Mouse (Mus musculus): Measurements from ENCODE around the gene Lpcat1.
A peak's percentile ranks its signal among the peaks of the same experiment; 100 is the strongest.

The Lpcat1 gene

DNA sequence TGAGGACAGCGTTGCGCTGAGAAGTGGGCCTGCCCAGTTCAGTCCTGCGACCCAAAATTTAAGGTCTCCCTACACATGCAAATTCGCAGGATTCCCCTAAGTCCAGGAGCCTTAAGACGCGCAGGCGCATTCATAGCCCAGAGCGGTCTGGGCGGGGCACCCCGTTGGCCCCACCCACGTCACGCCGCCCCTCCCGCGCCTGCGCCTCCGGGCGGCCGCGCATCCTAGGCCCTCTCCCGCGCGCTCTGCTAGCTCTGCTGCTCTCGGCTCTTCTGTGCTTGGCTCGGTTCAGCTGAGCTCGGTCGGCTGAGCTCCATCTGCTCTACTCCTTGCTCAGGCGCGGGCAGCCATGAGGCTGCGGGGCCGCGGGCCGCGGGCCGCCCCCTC is at the start of gene Lpcat1:
Lpcat1 (plus strand) TSS at position 164 of the 387 bp plus-strand sequence.
- DNase-seq (ENCODE audit: low spot score) = peak; percentile 88

DNA sequence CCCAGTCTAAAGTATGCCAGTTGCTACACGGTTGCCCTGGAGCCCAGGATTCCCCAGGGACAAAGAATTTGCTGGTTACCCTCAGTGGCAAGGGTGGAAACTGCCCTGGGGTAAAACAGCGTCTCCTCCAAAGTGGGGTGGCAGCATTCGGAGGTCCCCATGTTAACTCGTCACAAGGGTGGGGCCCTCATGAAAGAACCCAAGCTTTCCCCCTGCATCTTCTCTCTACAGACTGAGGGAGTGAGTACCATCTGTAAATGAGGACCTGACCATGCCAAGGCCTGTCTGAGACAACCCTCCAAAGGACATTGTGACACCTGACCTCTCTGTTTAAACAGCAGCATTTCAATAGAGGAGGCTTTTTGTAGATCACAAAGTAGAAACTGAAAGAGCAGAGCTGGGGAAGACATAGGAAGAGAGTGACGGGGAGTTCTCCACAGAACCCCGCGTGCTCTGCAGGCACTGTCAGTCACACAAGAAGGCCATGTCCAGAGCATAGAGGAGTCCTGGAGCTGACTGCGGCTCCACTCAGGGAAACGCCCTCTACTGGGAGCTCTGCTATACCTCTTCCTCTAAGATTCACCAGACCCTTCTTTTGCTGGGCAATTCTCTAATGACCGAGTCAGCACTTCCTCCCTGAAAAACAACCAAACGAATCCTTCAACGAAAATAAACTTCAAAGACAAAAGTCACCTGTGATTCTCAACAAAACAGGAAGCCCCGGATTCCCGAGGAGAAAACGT is 49.3 kb upstream of the Lpcat1 start:
- peak; percentile 15 for DNase-seq (ENCODE audit: low spot score)

DNA sequence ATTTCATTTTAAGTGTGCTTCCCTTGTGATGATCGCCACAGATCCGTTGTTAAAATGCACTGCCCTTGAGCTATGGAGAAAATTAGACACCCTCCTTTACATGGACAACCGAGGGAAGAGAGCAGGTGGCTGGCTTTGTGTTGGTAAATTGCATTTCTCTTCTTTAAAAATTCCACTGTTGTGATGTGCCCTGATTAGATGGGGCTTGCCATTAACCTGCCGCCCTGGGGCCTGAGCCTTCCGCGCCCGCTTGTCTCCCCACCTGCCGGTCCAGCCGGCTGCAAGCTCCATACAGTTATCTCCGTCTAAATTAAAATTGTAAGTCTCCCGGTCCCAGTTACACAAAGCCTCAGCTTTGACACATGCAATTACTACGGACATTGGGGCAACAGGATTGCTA is 48.7 kb upstream of the Lpcat1 start:
- no peak for DNase-seq (ENCODE audit: low spot score)

DNA sequence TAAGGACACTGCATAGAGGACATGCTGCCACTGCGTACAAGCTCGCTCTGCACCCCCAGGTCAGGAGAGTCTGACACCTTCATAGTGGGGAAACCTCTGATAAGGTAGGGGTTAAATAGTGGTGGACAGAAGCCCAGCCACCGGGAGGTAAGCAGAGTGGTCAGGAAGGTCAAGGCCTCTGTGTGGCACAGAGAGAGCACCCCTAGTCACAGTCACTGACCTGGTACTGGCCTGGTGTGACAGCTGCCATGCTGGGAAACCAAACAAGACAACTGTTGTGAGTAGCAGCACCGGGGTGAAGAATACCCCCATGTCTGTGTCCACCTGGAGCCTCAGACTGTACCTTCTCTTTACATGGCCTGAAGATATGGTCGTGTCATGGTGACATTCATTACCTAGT is 47.8 kb upstream of the Lpcat1 start:
- no peak for DNase-seq (ENCODE audit: low spot score)

DNA sequence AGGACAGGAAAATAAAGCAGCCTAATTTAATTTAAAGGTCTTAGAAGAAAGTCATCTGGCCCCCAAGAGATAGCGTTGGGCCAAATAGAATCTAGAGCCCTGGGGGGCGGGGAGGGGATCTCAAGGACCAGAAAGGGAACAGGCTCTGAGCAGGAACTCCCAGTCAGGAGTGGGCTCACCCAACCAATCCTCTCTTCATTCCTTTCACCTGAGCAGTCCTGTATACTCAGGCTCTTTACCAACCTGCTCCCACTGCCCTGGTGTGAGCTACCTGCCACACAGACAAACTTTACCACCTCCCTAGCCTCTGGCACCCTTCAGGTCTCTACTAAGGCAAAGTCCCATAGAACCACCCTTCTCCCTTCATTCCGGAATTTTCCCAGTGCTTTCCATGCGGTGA is 44.0 kb upstream of the Lpcat1 start:
- DNase-seq (ENCODE audit: low spot score) = no peak

DNA sequence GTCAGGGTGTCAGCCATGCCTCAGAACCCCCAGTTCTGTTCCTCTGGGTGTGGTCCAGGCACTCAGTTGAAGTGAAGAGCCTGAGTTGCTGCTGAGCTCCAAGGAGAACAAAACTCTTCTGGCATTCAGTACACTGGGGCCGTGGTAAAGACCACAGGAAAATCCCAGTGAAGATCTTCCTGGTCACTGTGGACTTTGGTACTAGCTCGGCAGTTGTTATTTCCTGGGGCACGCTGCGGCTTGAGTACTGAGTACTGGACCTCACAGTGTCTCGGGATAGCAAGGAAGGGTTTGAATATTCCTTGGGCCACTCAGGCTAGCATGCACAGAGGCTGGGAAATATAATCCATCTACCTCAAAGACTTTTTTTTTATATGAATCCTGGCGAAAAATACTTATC is 42.0 kb upstream of the Lpcat1 start:
- DNase-seq (ENCODE audit: low spot score) = no peak

DNA sequence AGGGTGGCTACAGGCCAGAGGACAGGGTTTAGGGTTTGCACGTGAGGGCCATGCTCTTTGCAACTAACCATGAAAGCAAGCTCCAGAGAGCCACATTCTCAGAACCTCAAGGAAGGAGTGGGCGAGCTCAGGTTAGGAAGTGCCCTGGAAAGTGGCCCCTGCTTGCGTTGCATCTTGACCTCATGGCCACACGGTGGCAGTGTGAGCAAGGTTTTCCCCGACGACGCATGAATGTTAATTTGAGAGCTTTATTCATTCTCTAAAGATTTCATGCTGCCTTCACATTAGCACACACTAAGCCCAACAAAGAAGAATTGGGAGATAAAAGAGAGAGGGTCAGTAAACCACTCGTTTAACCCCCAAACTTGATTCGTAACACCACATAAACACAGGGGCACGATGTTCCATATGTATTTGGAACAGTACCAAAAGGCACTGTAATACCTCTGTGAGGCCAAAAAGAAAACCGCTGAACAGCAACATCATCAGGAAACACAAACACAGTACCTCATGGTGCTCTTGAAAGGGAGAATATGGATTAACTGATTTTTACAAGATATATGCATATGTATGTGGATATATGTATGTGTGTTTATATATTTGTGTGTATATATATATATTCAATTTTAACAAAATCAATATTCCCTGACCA is 41.0 kb upstream of the Lpcat1 start:
- DNase-seq (ENCODE audit: low spot score) = peak; percentile 65

DNA sequence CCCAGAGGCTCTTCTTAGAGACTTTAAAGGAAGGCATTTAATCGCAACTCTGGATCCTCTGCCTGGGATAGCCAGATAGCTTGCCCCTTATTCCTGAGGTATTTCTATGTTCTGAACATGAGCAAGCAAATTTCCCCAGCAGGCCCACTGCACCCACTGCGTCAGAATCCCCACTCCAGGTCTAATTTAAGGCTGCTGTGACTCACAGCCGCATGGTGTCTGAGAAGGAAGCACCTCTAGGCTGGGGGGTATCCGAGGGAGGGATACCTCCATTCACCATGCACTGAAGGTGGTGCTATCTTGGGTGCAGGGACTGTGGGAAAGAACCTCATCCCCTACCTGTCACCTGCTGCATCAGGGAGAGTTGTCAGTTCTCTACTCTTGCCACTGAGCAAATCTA is 40.4 kb upstream of the Lpcat1 start:
- no peak for DNase-seq (ENCODE audit: low spot score)

DNA sequence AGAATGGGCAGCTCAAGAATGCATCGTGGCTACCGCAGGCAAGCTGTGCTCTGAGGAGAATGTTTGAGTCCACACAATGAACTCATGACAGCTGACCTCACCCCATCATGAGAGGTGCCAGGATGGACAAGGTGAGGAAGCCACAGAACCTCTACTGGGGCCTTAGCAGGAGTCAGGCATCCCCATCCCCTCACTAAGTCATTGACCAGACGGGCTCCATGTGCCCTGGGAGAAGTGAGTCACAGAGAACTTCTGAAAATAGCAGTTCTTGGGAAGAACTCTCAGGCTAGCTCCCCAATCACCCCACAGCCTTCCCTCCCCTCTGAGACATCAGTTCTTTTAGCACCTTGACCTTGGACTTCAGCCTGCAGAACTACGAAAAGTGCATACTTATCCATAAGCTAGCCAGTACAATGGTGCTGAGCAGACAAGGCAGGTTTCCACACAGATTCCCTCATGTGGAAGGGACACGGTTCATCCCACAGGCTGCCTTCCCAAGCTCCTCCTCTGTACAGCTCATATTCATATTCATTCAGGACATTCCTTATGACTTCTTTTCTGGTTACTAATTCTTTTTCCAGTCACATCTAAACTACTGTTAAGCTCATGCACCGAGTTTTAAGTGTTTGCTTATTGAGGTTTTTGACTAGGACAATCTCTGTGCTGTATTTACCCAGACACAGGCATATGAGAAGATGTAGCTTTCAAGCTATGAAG is 37.2 kb upstream of the Lpcat1 start:
- no peak for DNase-seq (ENCODE audit: low spot score)

DNA sequence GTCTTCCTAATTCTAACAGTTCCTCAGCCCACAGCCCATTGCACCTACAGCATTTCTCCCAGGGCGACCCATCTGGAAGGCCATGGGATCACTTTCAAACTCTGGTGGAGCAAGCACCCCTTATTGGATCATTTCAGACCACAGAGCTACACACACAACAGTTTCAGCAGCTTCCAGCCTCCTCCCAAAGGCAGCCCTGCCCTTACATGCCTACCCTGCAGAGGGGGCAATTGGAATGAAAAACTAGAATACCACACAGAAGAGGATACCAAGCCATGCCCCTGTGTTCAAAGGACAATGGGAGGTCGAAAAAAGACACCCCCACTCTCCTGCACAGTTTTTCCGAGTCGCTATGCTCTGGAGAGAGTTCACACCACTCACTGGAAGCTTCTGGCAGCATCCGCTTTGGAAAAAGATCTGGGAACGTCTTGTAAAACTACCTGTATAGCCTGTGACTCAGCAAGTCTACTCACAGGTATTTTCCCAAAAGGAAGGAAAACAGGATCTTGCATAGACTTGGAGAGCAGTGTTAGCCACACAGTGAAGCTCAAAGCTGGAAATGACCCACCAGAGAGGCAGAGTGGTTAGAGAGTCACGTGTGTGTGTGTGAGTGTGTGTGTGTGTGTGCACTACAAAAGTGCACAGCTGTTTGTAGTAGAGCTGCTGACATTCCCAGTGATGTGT is 34.4 kb upstream of the Lpcat1 start:
- DNase-seq (ENCODE audit: low spot score) = no peak

DNA sequence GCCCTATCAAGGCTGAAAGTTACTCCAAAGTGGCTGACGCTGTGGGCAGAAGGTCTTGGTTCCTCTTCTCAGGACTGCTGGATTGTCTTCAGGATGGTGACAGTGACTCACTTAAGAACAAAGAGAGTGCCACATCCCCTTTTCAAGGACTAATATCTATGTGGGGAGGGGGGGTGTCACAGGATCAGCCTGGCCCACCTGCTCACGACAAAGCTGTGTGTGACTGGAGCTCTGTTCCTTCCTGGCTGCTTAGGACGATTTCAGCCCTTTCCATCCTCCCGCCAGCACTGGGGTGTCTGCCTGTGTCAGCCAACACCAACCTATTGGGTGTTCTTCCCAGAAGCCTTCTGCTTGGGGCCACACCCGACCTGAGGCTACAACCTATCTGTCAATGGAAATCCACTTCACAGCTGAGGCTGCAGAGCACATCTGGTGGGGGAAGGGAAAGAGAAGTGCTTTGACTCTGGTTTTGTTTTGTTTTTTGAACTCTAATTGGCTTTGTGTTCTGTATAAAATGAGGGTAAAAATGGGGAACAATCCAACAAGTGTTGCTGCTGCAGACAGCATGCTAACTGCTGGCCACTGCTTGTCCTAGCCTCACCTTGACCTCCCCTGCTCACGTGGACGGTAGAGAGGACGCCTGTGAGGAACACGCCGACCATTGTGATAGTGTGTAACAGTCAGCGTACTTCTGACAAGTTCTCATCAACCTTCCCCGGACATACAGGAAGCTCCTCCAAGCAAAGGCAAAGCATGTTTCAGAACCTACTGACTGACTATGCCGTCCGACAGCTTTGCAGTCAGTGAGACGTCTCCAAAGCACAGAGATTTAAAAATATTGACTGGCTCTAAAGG is 33.1 kb upstream of the Lpcat1 start:
- no peak for DNase-seq (ENCODE audit: low spot score)

DNA sequence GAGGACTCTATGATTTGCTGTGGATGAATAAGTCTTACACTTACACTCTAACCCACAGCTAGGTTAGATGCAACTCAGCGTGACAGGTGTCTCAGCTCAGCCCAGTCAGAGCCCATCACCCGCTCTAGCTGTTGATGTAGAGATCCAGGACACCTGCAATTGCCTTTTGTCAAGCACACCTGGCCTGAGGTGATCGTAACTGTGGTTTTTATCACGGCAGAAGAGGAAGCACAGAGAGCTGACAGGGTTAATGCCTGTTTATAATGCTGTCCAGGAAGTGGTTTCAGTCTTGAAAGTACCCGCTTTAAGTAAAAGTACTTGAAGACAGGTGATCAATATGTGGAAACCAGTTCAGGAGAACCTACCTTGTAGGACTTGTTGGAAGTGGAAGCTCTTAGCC is 32.3 kb upstream of the Lpcat1 start:
- DNase-seq (ENCODE audit: low spot score) = no peak

DNA sequence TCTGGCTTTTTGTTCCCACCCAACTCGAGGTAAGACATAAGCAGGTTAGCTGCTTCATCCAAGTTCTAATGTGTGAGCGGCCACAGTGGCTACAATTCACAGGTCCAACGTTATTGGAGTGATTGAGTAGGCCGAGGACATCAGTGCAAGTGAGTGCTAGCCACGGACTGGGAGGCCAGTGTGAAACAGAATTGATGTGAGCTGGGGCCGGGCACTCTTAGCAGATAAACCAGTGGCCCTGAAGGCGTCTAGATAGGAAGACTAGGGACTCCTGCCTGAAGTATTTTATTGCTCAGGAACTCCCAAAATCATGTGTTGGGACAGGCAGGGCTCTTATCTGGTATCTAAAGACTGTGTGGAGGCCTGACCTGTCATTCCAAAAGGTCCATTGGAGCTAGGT is 31.3 kb upstream of the Lpcat1 start:
- DNase-seq (ENCODE audit: low spot score) = no peak

DNA sequence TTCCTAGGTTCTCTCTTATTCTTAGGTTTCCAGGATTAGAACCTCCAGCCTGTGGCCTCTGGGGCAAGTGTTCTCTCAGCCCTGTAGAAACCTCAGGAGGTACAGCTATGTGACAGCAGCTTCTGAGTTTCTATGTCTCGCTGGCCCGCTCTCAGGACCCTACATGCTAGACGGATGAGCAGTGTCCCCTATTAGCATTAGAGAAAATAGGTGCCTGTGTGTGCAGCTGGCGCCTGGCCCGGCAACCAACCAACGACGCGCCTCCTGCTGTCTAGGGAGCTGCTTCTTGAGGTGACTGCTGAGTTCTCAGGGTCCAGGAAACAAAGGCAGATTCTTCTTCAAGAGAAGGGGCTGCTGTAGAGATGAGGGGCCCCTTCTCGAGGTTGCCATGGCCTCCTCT is 27.9 kb upstream of the Lpcat1 start:
- no peak for DNase-seq (ENCODE audit: low spot score)

DNA sequence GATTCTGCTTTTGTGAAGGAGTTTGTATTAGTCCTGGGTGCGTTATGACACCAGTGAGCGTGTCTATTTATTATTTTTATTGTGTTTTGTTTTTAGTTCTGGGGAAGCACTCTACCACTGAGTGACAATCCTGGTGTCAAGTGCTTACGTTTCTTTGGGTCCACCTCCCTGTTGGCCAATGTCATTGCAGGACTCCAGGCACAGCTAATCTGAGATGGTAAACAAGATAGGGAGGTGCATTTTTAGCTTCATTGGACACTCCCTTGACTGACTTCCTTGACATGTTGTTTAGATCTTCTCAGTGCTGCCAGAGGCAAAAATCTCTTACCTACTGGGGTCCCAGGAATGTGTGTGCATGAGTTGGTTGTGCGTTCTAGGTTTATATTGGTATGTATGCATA is 26.0 kb upstream of the Lpcat1 start:
- DNase-seq (ENCODE audit: low spot score) = no peak

DNA sequence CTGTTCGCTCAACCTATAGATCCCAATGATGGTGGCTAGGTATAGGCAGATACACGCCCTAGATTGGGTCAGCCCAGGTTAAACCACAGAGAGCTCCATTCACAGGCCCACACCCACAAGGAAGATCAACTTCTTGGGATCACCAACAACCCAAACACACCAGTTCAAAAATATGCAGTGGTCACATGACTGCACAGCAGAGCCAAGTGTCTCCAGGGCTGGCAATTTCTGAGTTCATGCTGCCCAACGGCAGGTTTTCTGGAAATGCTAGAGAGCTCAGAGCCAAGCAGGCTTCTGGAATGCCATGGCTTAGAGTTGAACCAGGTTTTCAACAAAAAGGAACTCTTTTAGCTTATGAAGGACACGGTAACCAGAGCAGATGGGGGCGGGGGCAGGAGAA is 25.3 kb upstream of the Lpcat1 start:
- no peak for DNase-seq (ENCODE audit: low spot score)

DNA sequence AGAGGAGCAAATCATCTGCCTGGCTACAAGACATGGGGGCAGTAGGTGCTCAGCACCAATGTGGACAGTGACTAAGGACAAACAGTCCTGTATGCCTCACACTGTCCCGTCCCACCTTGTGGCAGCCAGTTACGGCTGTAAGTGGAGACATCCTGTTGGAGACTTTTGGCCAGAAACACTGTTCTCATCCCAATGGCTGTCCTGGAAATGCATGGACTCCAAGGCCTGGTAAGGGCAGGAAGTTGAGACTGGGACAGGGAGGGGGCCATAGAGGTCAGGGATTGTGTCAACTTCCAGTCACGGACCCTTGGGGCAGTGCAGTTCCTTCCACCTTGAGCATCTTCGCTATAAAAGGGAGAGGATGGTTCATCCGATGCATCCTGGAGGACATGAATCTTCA is 24.6 kb upstream of the Lpcat1 start:
- no peak for DNase-seq (ENCODE audit: low spot score)

DNA sequence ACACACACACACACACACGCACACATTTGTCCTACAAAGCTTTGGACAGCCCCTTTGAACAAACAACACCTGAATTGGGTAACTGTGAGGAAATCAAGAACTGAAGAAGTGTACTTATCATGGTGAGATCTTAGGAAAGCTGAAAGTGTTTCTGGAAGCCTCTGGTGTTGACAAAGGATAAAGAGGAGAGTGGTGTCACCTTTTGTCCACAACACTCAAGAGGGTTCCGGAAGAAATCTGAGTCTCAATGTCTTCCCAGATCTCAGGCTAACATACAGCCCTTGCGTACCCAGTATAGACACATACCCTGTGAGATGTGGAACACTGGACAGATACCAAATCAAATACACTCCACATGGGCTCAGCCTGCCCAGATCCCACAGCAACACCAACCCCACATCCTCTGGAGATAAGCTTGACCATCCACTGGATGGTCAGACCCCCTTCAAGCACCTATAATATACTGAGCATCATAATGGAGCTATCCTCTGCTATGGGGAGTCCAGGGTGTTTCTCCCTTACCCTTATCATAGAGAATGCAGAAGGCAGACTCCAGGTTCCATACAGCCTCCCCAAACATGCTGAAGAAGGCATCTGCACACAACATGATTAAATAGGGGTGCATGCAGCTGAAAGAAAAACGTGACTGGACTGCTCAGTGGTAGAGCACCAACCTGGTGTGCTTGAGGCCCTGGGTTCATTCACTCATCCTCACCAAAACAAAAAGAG is 23.7 kb upstream of the Lpcat1 start:
- no peak for DNase-seq (ENCODE audit: low spot score)

DNA sequence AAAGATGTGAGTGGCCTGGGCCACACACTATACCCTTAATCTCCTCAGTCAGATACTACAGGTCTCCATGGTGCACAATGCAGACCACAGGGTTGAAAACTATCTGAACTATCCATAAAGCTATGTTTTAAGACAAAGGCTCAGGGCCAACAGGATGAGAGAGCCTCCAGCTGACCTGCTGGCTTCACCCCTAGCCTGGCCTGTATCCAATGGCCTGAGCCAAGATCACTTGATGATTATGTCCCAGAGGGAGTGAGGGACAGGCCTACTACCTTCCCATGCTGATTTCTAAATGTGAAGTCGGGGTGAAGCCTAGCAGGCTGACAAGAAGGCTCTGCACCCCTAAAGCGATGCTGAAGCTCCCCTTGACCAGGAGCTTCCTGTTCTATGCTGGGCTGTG is 21.9 kb upstream of the Lpcat1 start:
- DNase-seq (ENCODE audit: low spot score) = no peak

DNA sequence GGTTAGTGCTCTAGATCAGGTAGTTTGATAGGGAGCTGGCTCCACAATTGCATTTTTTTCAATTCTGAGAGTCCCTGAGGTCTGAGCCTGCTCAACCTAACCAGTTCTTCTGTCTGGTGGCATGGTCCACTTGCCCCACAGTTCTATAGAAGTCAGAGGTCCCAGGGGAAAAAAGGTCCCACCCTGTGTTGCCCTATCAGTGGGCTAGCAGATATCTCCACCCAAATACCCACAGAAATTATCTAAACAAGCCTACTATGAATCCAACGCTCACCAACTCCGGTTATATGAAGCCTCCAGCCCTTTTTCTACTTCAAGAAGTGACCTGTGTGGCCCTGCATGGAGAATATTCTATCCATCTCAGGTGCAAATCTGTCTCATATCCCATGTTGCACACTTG is 20.9 kb upstream of the Lpcat1 start:
- no peak for DNase-seq (ENCODE audit: low spot score)

DNA sequence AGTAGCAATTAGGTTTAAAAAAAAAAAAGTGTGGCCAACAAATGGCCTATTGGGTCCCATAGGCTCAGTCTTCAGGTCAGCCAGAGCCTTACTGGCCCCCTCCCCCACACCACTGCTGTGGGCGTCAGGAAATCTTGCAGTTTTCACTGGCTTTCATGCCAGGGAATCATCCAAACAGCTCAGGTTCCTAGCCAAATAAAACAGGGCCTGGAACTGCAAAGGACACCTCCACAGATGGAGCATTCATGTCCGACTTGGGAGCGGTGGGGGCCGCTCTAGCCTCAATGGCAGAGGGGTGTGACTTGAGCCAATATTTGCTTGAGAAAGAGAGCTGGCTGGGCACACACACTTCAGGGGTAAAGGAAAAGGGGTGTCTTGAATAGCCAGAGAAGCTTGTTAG is 20.5 kb upstream of the Lpcat1 start:
- DNase-seq (ENCODE audit: low spot score) = no peak

Data from ovary, postnatal 36 days (tissue).